Mouse (Mus musculus) embryonic facial prominence, embryonic 15.5 days (tissue): ENCODE data around the gene Pianp. TPM values are rescaled to one million over a fixed set of nuclear protein-coding genes. Genes with fewer than 3 reads are reported as not detected.

ENCODE experiments used
- ATAC-seq: fragments of 200-750 bp; cut with Nextera tagmentation; 2 replicates; pipeline ENCODE4 v1.8.0; 2017; ENCODE audit warnings: low read depth, moderate TSS enrichment; ENCODE audit not compliant: insufficient number of reproducible peaks, low FRiP score, low TSS enrichment
- H3K27ac ChIP-seq: fragments of 300-500 bp; sonication (generic); replicated peaks from 2 replicates; pipeline ENCODE4 v1.5.1; 2015; ENCODE audit warnings: mild to moderate bottlenecking, inconsistent platforms
- H3K27me3 ChIP-seq: fragments of 300-500 bp; sonication (generic); 2 replicates; pipeline ENCODE4 v1.6.1; 2015; ENCODE audit warnings: inconsistent platforms
- H3K36me3 ChIP-seq: fragments of 300-500 bp; sonication (generic); 2 replicates; pipeline ENCODE4 v1.6.1; 2015; ENCODE audit warnings: mild to moderate bottlenecking, inconsistent platforms
- H3K4me1 ChIP-seq: fragments of 300-500 bp; sonication (generic); 2 replicates; pipeline ENCODE4 v1.6.1; 2015; ENCODE audit warnings: inconsistent platforms
- H3K4me2 ChIP-seq: fragments of 300-500 bp; sonication (generic); replicated peaks from 2 replicates; pipeline ENCODE4 v1.6.1; 2015; ENCODE audit warnings: mild to moderate bottlenecking, inconsistent platforms
- H3K4me3 ChIP-seq: fragments of 300-500 bp; sonication (generic); replicated peaks from 2 replicates; pipeline ENCODE4 v1.5.1; 2015; ENCODE audit warnings: mild to moderate bottlenecking, inconsistent platforms
- H3K9ac ChIP-seq: fragments of 300-500 bp; sonication (generic); 2 replicates; pipeline ENCODE4 v1.6.1; 2015; ENCODE audit warnings: inconsistent platforms
- H3K9me3 ChIP-seq: fragments of 300-500 bp; sonication (generic); replicated peaks from 2 replicates; pipeline ENCODE4 v1.6.1; 2016; ENCODE audit warnings: inconsistent platforms
- WGBS: fragments of 180-500 bp; shearing (Covaris S2); methylation state at CpG from one replicate; pipeline ENCODE4 v1.1.7; 2015; 5-methylcytosine and 5-hydroxymethylcytosine counted together
- polyA plus RNA-seq: library from polyadenylated mRNA; unstranded; fragments of >200 nt; fragmentation: Nextera tagmentation; extraction: Ambion mirVana; gene quantifications from 2 replicates; pipeline ENCODE4 v1.2.1, GENCODE M21; 2015

The Pianp gene
- polyA plus RNA-seq, 1 experiment from 2014 or later: 13.7 TPM

GRCm38 (mm10) chr6:125042081-125042480 is 45.6 kb downstream of the Pianp start:
- H3K4me3 ChIP-seq: no peak overlapping the region
- no peak overlapping the region for H3K9ac ChIP-seq
- no peak for ATAC-seq
- peaks cover 39% of the 10 kb centered on the region for H3K36me3 ChIP-seq
- no peak overlapping the region for H3K27ac ChIP-seq
- 94% methylated on average over 7 of the region's 7 CpGs for WGBS
- no peak overlapping the region for H3K4me2 ChIP-seq
- no peaks in the 10 kb centered on the region for H3K9me3 ChIP-seq
- H3K4me1 ChIP-seq: peaks cover 14% of the 10 kb centered on the region
- no peaks in the 10 kb centered on the region for H3K27me3 ChIP-seq

DNA sequence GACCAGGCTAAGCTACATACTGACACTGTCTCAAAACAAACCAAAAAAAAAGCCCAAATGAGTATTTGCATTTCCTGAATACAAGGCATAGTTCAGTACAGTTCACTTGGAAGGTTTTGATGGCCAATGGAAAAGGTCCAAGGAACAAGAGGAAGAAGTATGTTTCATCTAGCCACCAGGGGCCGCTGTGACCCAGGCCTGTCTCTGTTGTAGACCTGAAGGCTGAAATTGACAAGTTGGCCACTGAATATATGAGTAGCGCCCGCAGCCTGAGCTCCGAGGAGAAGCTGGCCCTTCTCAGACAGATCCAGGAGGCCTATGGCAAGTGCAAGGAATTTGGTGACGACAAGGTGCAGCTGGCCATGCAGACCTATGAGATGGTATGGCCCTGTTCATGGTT is 50.2 kb downstream of the Pianp start:
- ATAC-seq: no peak
- Histone ChIP-seq H3K4me3 (no peak overlapping the region), H3K27ac (no peak overlapping the region), H3K4me2 (no peak overlapping the region), H3K36me3 (peaks cover 77% of the 10 kb centered on the region), H3K4me1 (no peaks in the 10 kb centered on the region), H3K27me3 (no peaks in the 10 kb centered on the region), H3K9ac (no peak overlapping the region), H3K9me3 (no peaks in the 10 kb centered on the region)
- 32% methylated on average over 5 of the region's 5 CpGs for WGBS

DNA sequence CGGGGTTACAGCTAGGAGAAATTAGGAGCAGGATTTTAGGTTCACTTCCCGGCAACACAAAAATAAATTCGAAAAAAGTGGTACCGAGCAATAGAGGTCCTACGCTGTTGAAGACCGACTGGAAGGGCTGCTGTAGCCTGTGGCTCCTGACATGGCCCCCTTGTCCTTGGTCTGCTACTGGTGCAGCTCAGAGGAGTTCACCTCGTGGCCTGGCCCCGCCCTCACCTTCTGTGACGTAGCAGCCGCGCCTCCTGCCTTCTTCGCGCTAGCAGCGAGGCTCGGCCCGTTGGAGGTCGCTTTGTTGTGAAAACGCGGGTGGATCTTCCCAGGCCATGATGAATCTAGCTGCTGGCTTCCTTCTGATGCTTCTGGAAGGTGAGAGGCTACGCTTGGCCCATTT is 53.2 kb downstream of the Pianp start, which contains the start of gene Acrbp:
Gene Acrbp (plus strand): TSS at position 12 of the 400 bp plus-strand sequence.
- Histone ChIP-seq H3K4me2 (no peak within 1 kb of the TSS), H3K9ac (no peak within 1 kb of the TSS), H3K36me3 (peaks cover 87% of the 10 kb centered on the region), H3K9me3 (no peaks in the 10 kb centered on the region), H3K4me1 (no peaks in the 10 kb centered on the region), H3K27me3 (no peaks in the 10 kb centered on the region), H3K4me3 (no peak within 1 kb of the TSS), H3K27ac (no peak within 1 kb of the TSS)
- ATAC-seq: no peak
- WGBS: 35% methylated on average over 20 of the region's 20 CpGs

GRCm38 (mm10) chr6:125051237-125051636 is 54.7 kb downstream of the Pianp start:
- H3K4me3 ChIP-seq: no peak overlapping the region
- H3K27ac ChIP-seq: no peak overlapping the region
- ATAC-seq: no peak
- H3K9ac ChIP-seq: no peak overlapping the region
- H3K36me3 ChIP-seq: peaks cover 85% of the 10 kb centered on the region
- H3K4me2 ChIP-seq: no peak overlapping the region
- H3K4me1 ChIP-seq: no peaks in the 10 kb centered on the region
- H3K27me3 ChIP-seq: no peaks in the 10 kb centered on the region
- no peaks in the 10 kb centered on the region for H3K9me3 ChIP-seq
- WGBS: 70% methylated on average over 5 of the region's 5 CpGs

Other genes starting within 250 kb of the Pianp start
- not detected in 2 replicates for gene Gm45234, start 240.7 kb upstream of the Pianp start, polyA plus RNA-seq
- 20.1 and 21.0 TPM in 2 replicates for gene Atn1, start 240.2 kb upstream of the Pianp start, polyA plus RNA-seq
- gene Eno2, start 227.0 kb upstream of the Pianp start, polyA plus RNA-seq: 11.8 and 12.7 TPM in 2 replicates
- gene Lrrc23, start 217.0 kb upstream of the Pianp start, polyA plus RNA-seq: 26.7 and 47.5 TPM in 2 replicates
- gene Spsb2, start 188.0 kb upstream of the Pianp start, polyA plus RNA-seq: 16.4 and 17.5 TPM in 2 replicates
- gene Tpi1, start 182.4 kb upstream of the Pianp start, polyA plus RNA-seq: 779 and 809 TPM in 2 replicates
- 140 and 141 TPM in 2 replicates for gene Usp5, start 167.2 kb upstream of the Pianp start, polyA plus RNA-seq
- 128 and 138 TPM in 2 replicates for gene Cdca3, start 167.1 kb upstream of the Pianp start, polyA plus RNA-seq
- 2.0 and 2.1 TPM in 2 replicates for gene Gnb3, start 156.4 kb upstream of the Pianp start, polyA plus RNA-seq
- gene P3h3, start 138.9 kb upstream of the Pianp start, polyA plus RNA-seq: 55.9 and 57.6 TPM in 2 replicates
- 2.6 and 3.4 TPM in 2 replicates for gene Gpr162, start 132.7 kb upstream of the Pianp start, polyA plus RNA-seq
- gene Cd4, start 108.5 kb upstream of the Pianp start, polyA plus RNA-seq: 0.36 and 0.60 TPM in 2 replicates
- gene Lag3, start 85.0 kb upstream of the Pianp start, polyA plus RNA-seq: 2.8 and 4.0 TPM in 2 replicates
- 355 and 368 TPM in 2 replicates for gene Ptms, start 76.6 kb upstream of the Pianp start, polyA plus RNA-seq
- 373 and 388 TPM in 2 replicates for gene Mlf2, start 65.3 kb upstream of the Pianp start, polyA plus RNA-seq
- 144 and 150 TPM in 2 replicates for gene Cops7a, start 31.2 kb upstream of the Pianp start, polyA plus RNA-seq
- gene Zfp384, start 12.5 kb downstream of the Pianp start, polyA plus RNA-seq: 18.2 and 19.2 TPM in 2 replicates
- 154 TPM in 2 replicates for gene Ing4, start 43.1 kb downstream of the Pianp start, polyA plus RNA-seq
- 12.5 and 18.4 TPM in 2 replicates for gene Acrbp, start 53.0 kb downstream of the Pianp start, polyA plus RNA-seq
- 3.6 and 5.4 TPM in 2 replicates for gene Lpar5, start 71.2 kb downstream of the Pianp start, polyA plus RNA-seq
- gene Chd4, start 99.3 kb downstream of the Pianp start, polyA plus RNA-seq: 70.8 and 77.0 TPM in 2 replicates
- gene Nop2, start 135.2 kb downstream of the Pianp start, polyA plus RNA-seq: 57.5 and 58.3 TPM in 2 replicates
- 30.3 and 37.6 TPM in 2 replicates for gene Iffo1, start 148.5 kb downstream of the Pianp start, polyA plus RNA-seq
- 1,507 and 1,606 TPM in 2 replicates for gene Gapdh, start 169.8 kb downstream of the Pianp start, polyA plus RNA-seq
- 97.2 and 98.7 TPM in 2 replicates for gene Ncapd2, start 195.0 kb downstream of the Pianp start, polyA plus RNA-seq
- gene Mrpl51, start 195.1 kb downstream of the Pianp start, polyA plus RNA-seq: 198 and 212 TPM in 2 replicates
- 5.2 and 5.8 TPM in 2 replicates for gene Vamp1, start 218.9 kb downstream of the Pianp start, polyA plus RNA-seq
- 4.8 and 5.2 TPM in 2 replicates for gene Tapbpl, start 235.2 kb downstream of the Pianp start, polyA plus RNA-seq
- gene Cd27, start 240.3 kb downstream of the Pianp start, polyA plus RNA-seq: 2.8 and 3.3 TPM in 2 replicates